Mouse (Mus musculus) forebrain, embryonic 11.5 days (tissue): Measurements from ENCODE around the gene Tomm20. TPM values are rescaled to one million over a fixed set of nuclear protein-coding genes. Genes with fewer than 3 reads are reported as not detected.
"Not testable (repeated sequence)": the region's sequence is repeated elsewhere in the genome, so short reads cannot be mapped to it uniquely, and the experiment has no call there.

Experiments used
- ATAC-seq: fragments of 200-750 bp; cut with Nextera tagmentation; replicated peaks from 2 replicates; pipeline ENCODE4 v1.8.0; 2017; ENCODE audit warnings: moderate TSS enrichment; ENCODE audit not compliant: low FRiP score
- DNase-seq: peaks from one replicate; pipeline ENCODE4 v3.0.0-alpha.2; 2017; ENCODE audit warnings: low spot score
- H3K27ac ChIP-seq: fragments of 300-500 bp; sonication (generic); 2 replicates; pipeline ENCODE4 v1.5.1; 2014; ENCODE audit warnings: low read depth, low read length
- H3K27me3 ChIP-seq: fragments of 300-500 bp; sonication (generic); 2 replicates; pipeline ENCODE4 v1.6.1; 2014; ENCODE audit warnings: mild to moderate bottlenecking, low read length, mixed read lengths; ENCODE audit not compliant: control insufficient read depth, insufficient read depth
- H3K36me3 ChIP-seq: fragments of 300-500 bp; sonication (generic); 2 replicates; pipeline ENCODE4 v1.6.1; 2014; ENCODE audit warnings: mild to moderate bottlenecking, low read length, moderate library complexity, mixed read lengths; ENCODE audit not compliant: control insufficient read depth, insufficient read depth
- H3K4me1 ChIP-seq: fragments of 300-500 bp; sonication (generic); replicated peaks from 2 replicates; pipeline ENCODE4 v1.6.1; 2014; ENCODE audit warnings: low read length, mixed read lengths; ENCODE audit not compliant: control insufficient read depth, insufficient read depth
- H3K4me2 ChIP-seq: fragments of 300-500 bp; sonication (generic); 2 replicates; pipeline ENCODE4 v1.6.1; 2014; ENCODE audit warnings: low read depth, mild to moderate bottlenecking, low read length, moderate library complexity, mixed read lengths; ENCODE audit not compliant: severe bottlenecking
- H3K4me3 ChIP-seq: fragments of 300-500 bp; sonication (generic); 2 replicates; pipeline ENCODE4 v1.5.1; 2014; ENCODE audit warnings: low read depth, low read length
- H3K9ac ChIP-seq: fragments of 300-500 bp; sonication (generic); 2 replicates; pipeline ENCODE4 v1.6.1; 2014; ENCODE audit warnings: low read length
- H3K9me3 ChIP-seq: fragments of 300-500 bp; sonication (generic); 2 replicates; pipeline ENCODE4 v1.6.1; 2016; ENCODE audit warnings: low read length, mixed read lengths; ENCODE audit not compliant: control insufficient read depth
- WGBS: fragments of 180-500 bp; shearing (Covaris S2); extraction: QIAGEN DNeasy Blood & Tissue Kit; methylation state at CpG from one replicate; pipeline ENCODE4 v1.1.7; 2014; 5-methylcytosine and 5-hydroxymethylcytosine counted together
- polyA plus RNA-seq: library from polyadenylated mRNA; unstranded; fragments of >200 nt; fragmentation: Nextera tagmentation; extraction: Ambion mirVana; gene quantifications from 2 replicates; pipeline ENCODE4 v1.2.1, GENCODE M21; 2014

Gene Tomm20
- 219 and 231 TPM in 2 replicates for polyA plus RNA-seq

DNA sequence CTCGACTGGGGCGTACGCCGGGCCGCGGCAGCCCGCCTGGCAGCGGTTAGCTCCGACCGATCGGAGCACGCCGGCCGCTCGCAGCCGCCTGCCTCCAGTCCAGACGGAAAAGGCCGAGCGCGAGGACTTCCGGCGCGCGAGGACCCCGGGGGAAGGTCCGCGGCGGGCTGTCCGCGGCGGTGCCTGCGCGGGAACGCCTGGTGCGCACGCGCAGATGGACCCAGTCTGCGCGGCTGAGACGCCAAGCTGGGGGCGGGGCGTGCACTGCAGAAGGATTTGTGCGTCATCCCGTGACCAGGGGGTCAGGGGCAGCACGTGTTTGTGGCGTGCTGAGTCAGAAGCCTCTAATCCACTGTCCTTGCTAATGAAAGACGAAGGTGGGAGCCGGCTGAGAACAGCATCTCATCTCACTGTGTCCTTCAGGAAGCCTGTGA, at the start of gene Tomm20:
Gene Tomm20 (minus strand): TSS at position 115 of the 434 bp plus-strand sequence.
- peaks cover 2% of the 10 kb centered on the region; the same call in 1 of the 2 replicates for H3K36me3 ChIP-seq
- WGBS = under 1% methylated on average over 47 of the region's 48 CpGs
- ATAC-seq = peak; percentile 93

DNA sequence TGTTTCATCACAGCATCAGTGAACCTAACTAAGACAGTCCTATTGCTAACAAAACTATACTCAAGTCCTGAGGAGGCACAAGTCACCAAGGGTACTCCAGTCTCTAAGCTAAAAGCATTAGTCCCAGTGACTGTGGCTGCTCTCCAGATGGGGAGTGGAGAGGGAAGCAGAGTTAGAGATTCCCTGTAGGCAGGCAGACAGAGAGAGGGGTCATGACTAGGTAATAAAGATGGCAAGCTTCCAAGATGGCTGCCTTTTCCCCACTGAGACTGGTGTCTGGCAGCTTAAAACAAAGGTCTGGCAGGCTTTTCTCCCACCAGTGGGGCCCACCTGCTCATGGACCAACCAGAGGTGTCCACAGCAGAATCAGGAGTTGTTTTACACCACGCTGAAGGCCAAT, 48.9 kb upstream of the Tomm20 start:
- Histone ChIP-seq H3K27ac (no peak overlapping the region), H3K4me3 (no peak overlapping the region), H3K36me3 (no peaks in the 10 kb centered on the region), H3K4me1 (no peaks in the 10 kb centered on the region), H3K4me2 (no peak overlapping the region), H3K9me3 (no peaks in the 10 kb centered on the region), H3K27me3 (no peaks in the 10 kb centered on the region), H3K9ac (no peak overlapping the region)
- DNase-seq (no peak), ATAC-seq (no peak)
- 57% methylated on average over 1 of the region's 1 CpGs for WGBS

More for the DNA sequence above, at the start of gene Tomm20:
- Histone ChIP-seq H3K9ac (peak within 1 kb of the TSS; percentile 65), H3K27ac (peak within 1 kb of the TSS; percentile 52; the same call in 1 of the 2 replicates), H3K4me3 (peak within 1 kb of the TSS; percentile 51), H3K27me3 (no peaks in the 10 kb centered on the region), H3K4me2 (peak within 1 kb of the TSS; percentile 70), H3K4me1 (peaks cover 6% of the 10 kb centered on the region), H3K9me3 (no peaks in the 10 kb centered on the region)
- DNase-seq = peak; percentile 98

DNA sequence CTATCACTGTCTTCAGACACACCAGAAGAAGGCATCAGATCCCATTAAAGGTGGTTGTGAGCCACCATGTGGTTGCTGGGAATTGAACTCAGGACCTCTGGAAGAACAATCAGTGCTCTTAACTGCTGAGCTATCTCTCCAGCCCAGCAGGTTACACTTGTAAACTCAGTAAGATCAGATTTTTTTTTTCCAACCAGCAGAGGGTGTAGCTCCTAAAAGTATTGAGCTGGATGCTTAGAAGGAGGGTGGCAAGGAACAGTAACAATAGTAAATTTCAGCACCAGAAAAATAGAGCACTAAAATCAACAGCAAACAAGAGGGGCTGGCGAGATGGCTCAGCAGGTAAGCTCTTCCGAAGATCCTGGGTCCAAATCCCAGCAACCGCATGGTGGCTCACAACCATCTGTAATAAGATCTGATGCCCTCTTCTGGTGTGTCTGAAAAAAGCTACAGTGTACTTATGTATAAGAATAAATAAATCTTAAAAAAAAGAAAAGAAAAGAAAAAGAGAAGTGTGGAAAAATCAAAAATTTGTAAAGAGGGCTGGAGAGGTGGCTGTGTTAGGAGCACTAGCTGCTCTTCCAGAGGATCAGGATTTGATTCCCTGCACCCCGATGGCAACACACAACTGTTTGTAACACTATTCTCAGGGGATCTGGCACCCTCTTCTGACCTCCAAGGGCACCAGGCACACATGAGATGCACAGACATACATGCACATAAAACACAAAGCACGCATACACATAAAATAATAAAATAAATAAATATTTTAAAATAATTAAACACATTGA, 43.9 kb upstream of the Tomm20 start:
- no peak overlapping the region for H3K9ac ChIP-seq
- ATAC-seq (no peak), DNase-seq (no peak)
- H3K27me3 ChIP-seq = no peaks in the 10 kb centered on the region
- no peak overlapping the region for H3K27ac ChIP-seq
- no peaks in the 10 kb centered on the region for H3K9me3 ChIP-seq
- H3K4me1 ChIP-seq = no peaks in the 10 kb centered on the region
- no peak overlapping the region for H3K4me2 ChIP-seq
- H3K36me3 ChIP-seq = no peaks in the 10 kb centered on the region
- WGBS = 81% methylated on average over 5 of the region's 5 CpGs
- H3K4me3 ChIP-seq = no peak overlapping the region

DNA sequence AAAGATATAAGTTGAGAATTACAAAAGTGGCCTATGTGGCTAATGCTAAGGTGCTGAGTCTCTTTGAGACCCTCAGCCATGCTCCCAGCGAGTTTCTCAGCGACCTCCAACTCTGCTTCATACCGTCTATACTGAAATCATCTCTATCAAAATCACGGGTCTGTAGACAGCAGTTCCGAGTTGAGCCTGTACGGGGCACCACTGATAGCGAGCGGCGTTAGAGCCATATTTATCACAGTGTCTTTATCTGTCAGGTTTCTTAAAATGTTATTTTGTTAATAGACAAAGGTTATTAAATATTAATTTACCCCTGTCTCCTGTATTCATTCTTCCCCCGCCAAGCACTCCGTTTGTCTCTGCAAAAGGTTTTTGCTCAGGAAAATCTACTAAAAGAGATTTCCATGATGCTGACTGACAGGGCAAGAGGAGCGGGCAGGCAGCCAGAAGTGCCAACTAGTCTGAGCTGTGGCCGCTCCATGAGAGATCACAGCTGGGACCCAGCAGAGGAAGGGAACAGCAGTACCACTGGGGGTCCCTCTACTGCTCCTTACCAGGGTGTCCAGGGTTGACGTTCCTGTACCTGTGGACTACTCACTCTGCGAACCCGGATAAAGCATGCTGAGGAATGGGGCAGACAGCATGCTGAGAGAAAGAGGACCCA, 42.8 kb upstream of the Tomm20 start:
- no peak overlapping the region for H3K27ac ChIP-seq
- no peaks in the 10 kb centered on the region for H3K9me3 ChIP-seq
- 66% methylated on average over 16 of the region's 16 CpGs for WGBS
- DNase-seq (no peak), ATAC-seq (no peak)
- no peaks in the 10 kb centered on the region for H3K36me3 ChIP-seq
- no peak overlapping the region for H3K4me3 ChIP-seq
- H3K27me3 ChIP-seq = no peaks in the 10 kb centered on the region
- H3K9ac ChIP-seq = no peak overlapping the region
- no peak overlapping the region for H3K4me2 ChIP-seq
- H3K4me1 ChIP-seq = no peaks in the 10 kb centered on the region

DNA sequence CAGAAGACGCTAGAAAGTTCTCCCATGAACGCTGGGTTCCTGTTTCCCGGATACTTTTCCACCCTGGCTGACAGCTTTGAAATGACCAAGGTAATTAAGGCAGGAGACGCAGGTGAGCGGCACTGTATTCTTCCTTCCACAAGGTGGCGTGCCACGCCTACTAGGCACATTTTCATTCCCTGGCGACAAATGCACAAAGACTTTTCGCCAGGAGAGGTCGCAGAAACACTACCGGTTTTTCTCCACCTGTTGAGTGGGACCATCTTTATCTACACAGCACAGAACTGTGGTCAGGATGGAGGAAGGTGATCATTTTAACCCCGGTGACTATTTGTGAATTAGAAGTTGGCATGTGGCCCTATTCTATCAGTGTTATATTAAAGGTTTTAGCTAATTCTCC, 40.9 kb upstream of the Tomm20 start:
- peak; percentile 53; the same call in 1 of the 2 replicates for ATAC-seq
- no peaks in the 10 kb centered on the region for H3K9me3 ChIP-seq
- no peaks in the 10 kb centered on the region for H3K27me3 ChIP-seq
- no peak overlapping the region for H3K4me3 ChIP-seq
- no peaks in the 10 kb centered on the region for H3K4me1 ChIP-seq
- 3% methylated on average over 12 of the region's 12 CpGs for WGBS
- H3K27ac ChIP-seq = no peak overlapping the region
- peak; percentile 85 for DNase-seq
- no peak overlapping the region for H3K4me2 ChIP-seq
- no peaks in the 10 kb centered on the region for H3K36me3 ChIP-seq
- no peak overlapping the region for H3K9ac ChIP-seq

DNA sequence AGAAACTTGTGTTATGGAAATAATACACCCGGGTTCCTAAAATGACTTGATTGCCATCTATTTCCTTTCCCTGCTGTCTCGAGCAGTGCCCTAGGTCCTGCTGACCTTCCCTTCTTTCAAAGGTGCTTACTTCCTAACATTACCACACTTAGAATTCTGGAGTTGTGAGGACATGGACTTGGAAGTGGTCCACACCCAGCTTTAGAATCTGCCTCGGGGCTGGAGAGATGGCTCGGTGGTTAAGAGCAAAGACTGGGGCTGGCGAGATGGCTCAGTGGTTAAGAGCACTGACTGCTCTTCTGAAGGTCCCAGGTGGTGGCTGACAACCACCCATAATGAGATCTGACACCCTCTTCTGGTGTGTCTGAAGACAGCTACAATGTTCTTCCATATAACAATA, 34.4 kb upstream of the Tomm20 start:
- H3K4me2 ChIP-seq = no peak overlapping the region
- H3K36me3 ChIP-seq = no peaks in the 10 kb centered on the region
- WGBS = 75% methylated on average over 5 of the region's 5 CpGs
- H3K27ac ChIP-seq = no peak overlapping the region
- no peak for ATAC-seq
- no peak overlapping the region for H3K4me3 ChIP-seq
- H3K9me3 ChIP-seq = no peaks in the 10 kb centered on the region
- DNase-seq = peak; percentile 38
- H3K27me3 ChIP-seq = peaks cover 2% of the 10 kb centered on the region; the same call in 1 of the 2 replicates
- no peak overlapping the region for H3K9ac ChIP-seq
- H3K4me1 ChIP-seq = no peaks in the 10 kb centered on the region

DNA sequence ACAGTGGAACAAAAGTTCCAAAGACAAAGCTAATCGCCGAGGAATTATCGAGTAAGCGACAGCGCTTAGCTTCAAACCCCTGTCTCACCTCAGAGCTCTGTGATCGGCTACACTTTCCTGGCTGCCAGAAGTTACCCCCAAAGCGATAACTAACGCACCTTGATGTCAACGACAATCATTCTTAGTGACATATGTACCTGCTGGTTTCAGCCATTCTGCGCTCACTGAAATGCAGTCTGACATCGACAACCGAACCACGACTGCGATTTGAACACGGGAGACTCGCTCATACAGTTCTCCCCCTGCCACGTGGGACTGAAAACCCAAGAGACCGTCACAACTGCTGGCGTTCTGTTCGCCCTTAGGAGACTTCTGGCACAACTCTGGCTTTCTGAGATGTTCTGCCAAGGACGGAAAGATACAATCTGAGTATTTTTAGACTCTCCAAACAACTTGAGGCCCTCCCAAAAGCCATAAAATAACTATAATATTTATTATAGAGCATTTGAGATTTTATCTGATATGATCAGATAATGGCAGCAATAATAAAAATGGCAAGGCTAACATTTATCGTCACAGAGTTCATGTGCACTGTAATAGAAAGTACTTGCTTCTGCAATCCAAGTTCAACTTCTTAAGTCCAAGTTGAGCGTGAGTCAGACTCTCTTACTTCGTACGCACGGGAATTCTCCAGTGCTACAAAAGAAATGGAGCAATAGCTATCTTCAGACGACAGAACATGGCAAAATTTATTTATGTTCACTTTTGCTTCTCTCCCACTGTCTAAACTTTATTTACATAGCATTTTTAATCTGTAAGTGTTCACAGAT, 33.7 kb upstream of the Tomm20 start:
- Histone ChIP-seq H3K9me3 (no peaks in the 10 kb centered on the region), H3K27me3 (peaks cover 2% of the 10 kb centered on the region; the same call in 1 of the 2 replicates), H3K9ac (peak overlapping the region; percentile 16; the same call in 1 of the 2 replicates), H3K4me2 (peak overlapping the region; percentile 38; the same call in 1 of the 2 replicates), H3K36me3 (no peaks in the 10 kb centered on the region), H3K27ac (no peak overlapping the region), H3K4me1 (no peaks in the 10 kb centered on the region), H3K4me3 (peak overlapping the region; percentile 22)
- WGBS = 25% methylated on average over 27 of the region's 27 CpGs
- DNase-seq (peak; percentile 49), ATAC-seq (no peak)

DNA sequence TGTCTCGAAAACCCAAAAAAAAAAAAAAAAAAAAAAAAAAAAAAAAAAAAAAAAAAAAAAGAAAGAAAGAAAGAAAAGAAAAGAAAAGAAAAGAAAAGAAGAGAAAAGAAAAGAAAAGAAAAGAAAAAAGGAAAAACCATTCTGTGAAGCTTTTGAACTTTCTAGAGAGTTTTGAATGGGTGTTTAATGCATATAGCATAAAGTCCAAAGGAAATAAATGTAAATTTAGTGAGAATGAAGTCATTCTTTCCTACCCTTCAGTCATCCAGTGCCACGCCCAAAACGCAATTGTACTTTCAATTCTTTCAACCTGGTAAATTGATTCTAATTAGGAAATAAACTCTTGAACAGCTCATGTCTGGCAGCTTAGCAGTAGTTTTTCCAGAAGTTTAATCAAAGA, 32.9 kb upstream of the Tomm20 start:
- not testable (repeated sequence) for ATAC-seq, H3K36me3 ChIP-seq, H3K9me3 ChIP-seq, H3K4me1 ChIP-seq, H3K27ac ChIP-seq, H3K4me2 ChIP-seq, H3K9ac ChIP-seq, H3K27me3 ChIP-seq, H3K4me3 ChIP-seq
- DNase-seq = peak; percentile 9
- 57% methylated on average over 2 of the region's 3 CpGs for WGBS
